Mouse (Mus musculus): ENCODE data around the gene Nuak2. TPM values are rescaled to one million over a fixed set of nuclear protein-coding genes. Genes with fewer than 3 reads are reported as not detected.

Nuak2 gene
- polyA plus RNA-seq, 1 experiment, result 20.0 TPM

DNA sequence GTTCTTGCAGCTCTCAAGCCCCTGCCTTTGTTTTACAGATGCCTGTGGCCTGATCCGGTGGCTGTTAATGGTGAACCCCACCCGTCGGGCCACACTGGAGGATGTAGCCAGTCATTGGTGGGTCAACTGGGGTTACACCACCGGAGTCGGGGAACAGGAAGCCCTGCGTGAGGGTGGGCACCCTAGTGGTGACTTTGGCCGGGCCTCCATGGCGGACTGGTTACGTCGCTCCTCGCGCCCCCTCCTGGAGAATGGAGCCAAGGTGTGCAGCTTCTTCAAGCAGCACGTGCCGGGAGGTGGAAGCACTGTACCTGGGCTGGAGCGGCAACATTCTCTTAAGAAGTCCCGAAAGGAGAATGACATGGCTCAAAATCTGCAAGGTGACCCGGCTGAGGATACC, 15.4 kb downstream of the Nuak2 start:
- Histone ChIP-seq H3K27ac (ENCODE audit: insufficient read depth, low read length) (no peak overlapping the region), H3K9me3 (replicated peaks; ENCODE audit: control insufficient read depth, insufficient read depth, low read length, poor library complexity, severe bottlenecking) (no peaks in the 10 kb centered on the region), H3K9ac (ENCODE audit: low read depth, poor library complexity, severe bottlenecking) (no peak overlapping the region), H3K27me3 (ENCODE audit: control insufficient read depth, insufficient read depth, low read length, poor library complexity, severe bottlenecking) (no peaks in the 10 kb centered on the region), H3K4me3 (ENCODE audit: low read depth, low read length) (no peak overlapping the region), H3K4me1 (ENCODE audit: control insufficient read depth, insufficient read depth, low read length) (peaks cover 18% of the 10 kb centered on the region), H3K36me3 (ENCODE audit: control insufficient read depth, insufficient read depth, low read length, poor library complexity, severe bottlenecking) (peaks cover 19% of the 10 kb centered on the region)
- peak; percentile 61 for TF ChIP-seq CTCF (IDR thresholded peaks at IDR 0.05; ENCODE audit: low read depth, low read length)
- no peak for TF ChIP-seq EP300 (IDR thresholded peaks at IDR 0.05; ENCODE audit: insufficient read depth, low read depth, low read length)

GRCm38 (mm10) chr1:132333201-132333600, 17.3 kb downstream of the Nuak2 start:
- Histone ChIP-seq H3K9me3 (replicated peaks; ENCODE audit: control insufficient read depth, insufficient read depth, low read length, poor library complexity, severe bottlenecking) (no peaks in the 10 kb centered on the region), H3K4me3 (ENCODE audit: low read depth, low read length) (no peak overlapping the region), H3K4me1 (ENCODE audit: control insufficient read depth, insufficient read depth, low read length) (peaks cover 18% of the 10 kb centered on the region), H3K36me3 (ENCODE audit: control insufficient read depth, insufficient read depth, low read length, poor library complexity, severe bottlenecking) (peaks cover 15% of the 10 kb centered on the region), H3K27me3 (ENCODE audit: control insufficient read depth, insufficient read depth, low read length, poor library complexity, severe bottlenecking) (no peaks in the 10 kb centered on the region), H3K9ac (ENCODE audit: low read depth, poor library complexity, severe bottlenecking) (no peak overlapping the region), H3K27ac (ENCODE audit: insufficient read depth, low read length) (peak overlapping the region; percentile 70)
- TF ChIP-seq POLR2A (IDR thresholded peaks at IDR 0.05; ENCODE audit: insufficient read depth, low read length) (no peak), EP300 (IDR thresholded peaks at IDR 0.05; ENCODE audit: insufficient read depth, low read depth, low read length) (no peak), CTCF (IDR thresholded peaks at IDR 0.05; ENCODE audit: low read depth, low read length) (no peak)

DNA sequence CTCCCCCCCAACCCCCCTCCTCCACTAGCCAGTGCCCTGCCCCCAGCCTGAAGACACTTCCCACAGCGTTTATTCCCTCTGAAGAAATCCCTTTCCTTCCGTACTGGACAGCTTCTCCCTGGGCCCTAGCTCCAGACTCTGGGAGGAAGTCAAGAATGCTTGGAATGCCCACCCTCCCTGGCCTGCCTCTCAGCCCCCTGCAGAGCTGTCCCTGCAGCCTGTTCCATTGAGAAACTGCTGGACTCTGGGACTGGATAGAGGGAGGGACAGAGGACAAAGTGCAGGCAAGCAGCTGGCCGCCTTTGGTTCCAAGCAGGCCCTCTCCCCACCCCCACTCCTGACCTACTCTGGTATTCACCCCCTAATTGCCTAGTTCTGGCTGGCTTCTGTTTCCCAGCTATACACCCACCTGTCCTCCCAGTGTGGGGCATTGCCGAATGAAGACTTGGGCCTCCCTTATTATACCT, 17.8 kb downstream of the Nuak2 start:
- no peak for TF ChIP-seq CTCF (IDR thresholded peaks at IDR 0.05; ENCODE audit: low read depth, low read length)
- no peak for TF ChIP-seq POLR2A (IDR thresholded peaks at IDR 0.05; ENCODE audit: insufficient read depth, low read length)
- TF ChIP-seq EP300 (IDR thresholded peaks at IDR 0.05; ENCODE audit: insufficient read depth, low read depth, low read length), result peak; percentile 82
- Histone ChIP-seq H3K4me3 (ENCODE audit: low read depth, low read length) (no peak overlapping the region), H3K9me3 (replicated peaks; ENCODE audit: control insufficient read depth, insufficient read depth, low read length, poor library complexity, severe bottlenecking) (no peaks in the 10 kb centered on the region), H3K4me1 (ENCODE audit: control insufficient read depth, insufficient read depth, low read length) (peaks cover 18% of the 10 kb centered on the region), H3K27ac (ENCODE audit: insufficient read depth, low read length) (peak overlapping the region; percentile 72), H3K27me3 (ENCODE audit: control insufficient read depth, insufficient read depth, low read length, poor library complexity, severe bottlenecking) (no peaks in the 10 kb centered on the region), H3K9ac (ENCODE audit: low read depth, poor library complexity, severe bottlenecking) (no peak overlapping the region), H3K36me3 (ENCODE audit: control insufficient read depth, insufficient read depth, low read length, poor library complexity, severe bottlenecking) (peaks cover 10% of the 10 kb centered on the region; the same call in 1 of the 2 replicates)

DNA sequence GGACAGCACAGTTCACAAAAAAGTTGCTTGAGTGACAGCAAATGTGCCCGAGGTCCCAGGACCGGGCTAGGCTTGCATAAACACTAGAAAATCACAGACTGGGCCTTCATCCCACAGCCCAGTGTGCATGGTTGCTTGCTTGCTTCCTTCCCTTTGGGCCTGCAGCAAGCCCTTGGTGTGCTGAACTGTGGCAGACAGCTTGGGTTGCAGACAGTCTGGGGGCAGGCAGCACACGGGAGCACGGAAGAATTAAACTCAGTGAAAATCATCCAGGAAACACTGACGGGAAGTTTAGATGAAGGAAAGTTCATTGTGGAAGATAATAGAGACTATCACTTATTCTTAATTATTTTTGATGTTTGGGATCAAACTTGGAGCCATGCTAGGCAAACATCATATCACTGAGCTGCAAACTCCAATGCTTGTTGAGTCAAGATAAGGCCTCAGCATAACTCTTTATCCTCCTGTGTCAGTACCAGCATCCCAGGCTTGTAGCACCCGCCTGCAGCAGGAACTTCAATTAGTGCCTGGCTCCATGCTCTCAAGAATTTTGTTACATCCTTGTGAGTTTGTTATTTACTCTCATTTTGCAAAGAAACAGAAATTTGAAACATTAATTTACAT, 18.4 kb downstream of the Nuak2 start:
- H3K9ac ChIP-seq (ENCODE audit: low read depth, poor library complexity, severe bottlenecking), result no peak overlapping the region
- H3K4me1 ChIP-seq (ENCODE audit: control insufficient read depth, insufficient read depth, low read length), result peaks cover 18% of the 10 kb centered on the region
- H3K27ac ChIP-seq (ENCODE audit: insufficient read depth, low read length), result peak overlapping the region; percentile 72
- no peak overlapping the region for H3K4me3 ChIP-seq (ENCODE audit: low read depth, low read length)
- no peaks in the 10 kb centered on the region for H3K9me3 ChIP-seq (replicated peaks; ENCODE audit: control insufficient read depth, insufficient read depth, low read length, poor library complexity, severe bottlenecking)
- peaks cover 8% of the 10 kb centered on the region; the same call in 1 of the 2 replicates for H3K36me3 ChIP-seq (ENCODE audit: control insufficient read depth, insufficient read depth, low read length, poor library complexity, severe bottlenecking)
- no peak for TF ChIP-seq EP300 (IDR thresholded peaks at IDR 0.05; ENCODE audit: insufficient read depth, low read depth, low read length)
- TF ChIP-seq CTCF (IDR thresholded peaks at IDR 0.05; ENCODE audit: low read depth, low read length), result no peak
- TF ChIP-seq POLR2A (IDR thresholded peaks at IDR 0.05; ENCODE audit: insufficient read depth, low read length), result no peak
- no peaks in the 10 kb centered on the region for H3K27me3 ChIP-seq (ENCODE audit: control insufficient read depth, insufficient read depth, low read length, poor library complexity, severe bottlenecking)

DNA sequence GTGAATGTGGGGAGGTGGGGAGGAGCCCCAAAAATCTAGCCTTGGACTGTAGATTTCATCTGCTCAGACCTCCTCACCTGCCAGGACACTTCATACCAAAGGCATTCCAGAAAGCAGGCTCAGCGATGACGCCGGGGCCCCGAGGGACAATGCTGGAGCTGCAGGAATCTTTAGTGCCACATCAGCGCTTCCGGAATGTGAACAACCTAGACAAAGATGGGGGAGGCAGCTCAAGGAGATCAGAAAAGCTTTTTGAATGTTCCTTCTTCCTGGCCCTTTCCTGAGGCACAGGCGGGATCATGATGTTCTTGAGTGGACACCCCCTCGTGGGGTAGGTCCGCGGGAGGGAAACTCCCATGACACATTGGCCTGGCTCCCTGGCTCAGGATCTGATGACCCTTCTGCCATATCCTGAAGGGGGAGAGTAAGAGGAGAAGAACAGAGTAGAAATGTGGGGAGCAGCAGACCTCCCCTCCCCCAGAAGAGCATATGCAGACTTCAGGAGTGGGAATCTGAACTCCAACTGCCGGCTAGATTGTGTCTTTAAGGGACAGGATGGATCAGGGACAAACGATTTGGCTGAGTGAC, 19.5 kb downstream of the Nuak2 start:
- Histone ChIP-seq H3K4me1 (ENCODE audit: control insufficient read depth, insufficient read depth, low read length) (peaks cover 14% of the 10 kb centered on the region), H3K36me3 (ENCODE audit: control insufficient read depth, insufficient read depth, low read length, poor library complexity, severe bottlenecking) (peaks cover 2% of the 10 kb centered on the region; the same call in 1 of the 2 replicates), H3K27me3 (ENCODE audit: control insufficient read depth, insufficient read depth, low read length, poor library complexity, severe bottlenecking) (no peaks in the 10 kb centered on the region), H3K9me3 (replicated peaks; ENCODE audit: control insufficient read depth, insufficient read depth, low read length, poor library complexity, severe bottlenecking) (no peaks in the 10 kb centered on the region), H3K27ac (ENCODE audit: insufficient read depth, low read length) (no peak overlapping the region), H3K4me3 (ENCODE audit: low read depth, low read length) (no peak overlapping the region), H3K9ac (ENCODE audit: low read depth, poor library complexity, severe bottlenecking) (no peak overlapping the region)
- TF ChIP-seq EP300 (IDR thresholded peaks at IDR 0.05; ENCODE audit: insufficient read depth, low read depth, low read length) (peak; percentile 55; the same call in 1 of the 2 replicates), POLR2A (IDR thresholded peaks at IDR 0.05; ENCODE audit: insufficient read depth, low read length) (no peak)

GRCm38 (mm10) chr1:132336921-132337320, 21.0 kb downstream of the Nuak2 start:
- Histone ChIP-seq H3K27me3 (ENCODE audit: control insufficient read depth, insufficient read depth, low read length, poor library complexity, severe bottlenecking) (no peaks in the 10 kb centered on the region), H3K4me3 (ENCODE audit: low read depth, low read length) (no peak overlapping the region), H3K27ac (ENCODE audit: insufficient read depth, low read length) (no peak overlapping the region), H3K9ac (ENCODE audit: low read depth, poor library complexity, severe bottlenecking) (no peak overlapping the region), H3K4me1 (ENCODE audit: control insufficient read depth, insufficient read depth, low read length) (peaks cover 16% of the 10 kb centered on the region), H3K36me3 (ENCODE audit: control insufficient read depth, insufficient read depth, low read length, poor library complexity, severe bottlenecking) (no peaks in the 10 kb centered on the region), H3K9me3 (replicated peaks; ENCODE audit: control insufficient read depth, insufficient read depth, low read length, poor library complexity, severe bottlenecking) (no peaks in the 10 kb centered on the region)
- TF ChIP-seq EP300 (IDR thresholded peaks at IDR 0.05; ENCODE audit: insufficient read depth, low read depth, low read length), result no peak
- TF ChIP-seq CTCF (IDR thresholded peaks at IDR 0.05; ENCODE audit: low read depth, low read length), result no peak
- TF ChIP-seq POLR2A (IDR thresholded peaks at IDR 0.05; ENCODE audit: insufficient read depth, low read length), result no peak
